22 mouse cellular contexts compared by ENCODE assay signal in genomic region chr15:102745387-102745786, GRCm38 (mm10). TPM values are rescaled to one million over a fixed set of nuclear protein-coding genes. Genes with fewer than 3 reads are reported as not detected.
DNase-seq lines count a peak whose midpoint lies in the region; ATAC-seq and TF ChIP-seq lines count a peak whose summit lies in the region.
"Had no signal": no experiment of that assay in that cellular context is flagged by ENCODE, and none has a peak within 500 bp of the region (broad histone marks: within the 10 kb centered on the region; RNA-seq: fewer than 3 reads in every experiment).

No protein-coding gene starts in this region.

- peak overlapping the region; percentile 90 for H3K27ac ChIP-seq in forebrain, postnatal 0 days (ENCODE audit: low read depth, low read length)
- H3K27ac ChIP-seq in midbrain, embryonic 10.5 days (replicated peaks): no peak overlapping the region
- no peak overlapping the region for H3K27ac ChIP-seq in neural tube, embryonic 12.5 days
- H3K27ac ChIP-seq: heart, embryonic 10.5 days; stomach, embryonic 15.5 days had no signal

- no peak for ATAC-seq in forebrain, postnatal 0 days
- no peak for ATAC-seq in neural tube, embryonic 12.5 days (ENCODE audit: low FRiP score, low read depth)
- ATAC-seq in megakaryocyte-erythroid progenitor cell, adult 5-6 weeks (replicated peaks; ENCODE audit: low FRiP score, low TSS enrichment, poor library complexity, severe bottlenecking): no peak

- peaks cover 43% of the 10 kb centered on the region for H3K4me1 ChIP-seq in forebrain, postnatal 0 days (ENCODE audit: insufficient read depth)
- peaks cover 70% of the 10 kb centered on the region for H3K4me1 ChIP-seq in midbrain, embryonic 10.5 days
- H3K4me1 ChIP-seq in neural tube, embryonic 12.5 days: peaks cover 55% of the 10 kb centered on the region

- no peak for TF ChIP-seq CTCF in forebrain, postnatal 0 days (IDR thresholded peaks at IDR 0.05; ENCODE audit: low read depth)

- no peaks in the 10 kb centered on the region for H3K27me3 ChIP-seq in forebrain, postnatal 0 days (ENCODE audit: insufficient read depth, low read length)
- H3K27me3 ChIP-seq in midbrain, embryonic 10.5 days (ENCODE audit: low read depth, poor library complexity, severe bottlenecking): peaks cover 100% of the 10 kb centered on the region
- H3K27me3 ChIP-seq in neural tube, embryonic 12.5 days (replicated peaks): peaks cover 52% of the 10 kb centered on the region

- no peaks in the 10 kb centered on the region for H3K36me3 ChIP-seq in forebrain, postnatal 0 days (ENCODE audit: insufficient read depth)
- no peaks in the 10 kb centered on the region for H3K36me3 ChIP-seq in midbrain, embryonic 10.5 days
- no peaks in the 10 kb centered on the region for H3K36me3 ChIP-seq in neural tube, embryonic 12.5 days
- H3K36me3 ChIP-seq: G1E; heart, embryonic 10.5 days; stomach, embryonic 15.5 days had no signal

- DNase-seq in cerebellum, adult 9-11 months: peak; percentile 47
- DNase-seq in cerebellum, postnatal 14 days: no peak
- peak; percentile 56 for DNase-seq in forebrain, postnatal 0 days
- peak; percentile 29 for DNase-seq in midbrain, embryonic 10.5 days (ENCODE audit: low spot score)
- DNase-seq in thymus, postnatal 36 days: no peak
- DNase-seq in cerebellum, adult 18-20 months: no peak
- DNase-seq: cerebellum, postnatal 36 days; gastrocnemius, postnatal 36 days; heart, postnatal 10 days; kidney, adult 9 months; kidney, postnatal 4 days; left cerebral cortex, postnatal 4 days; lung, adult 2 months; spleen, adult 18-20 months; thymus, adult 2 months had no signal

- H3K9ac ChIP-seq in forebrain, postnatal 0 days: no peak overlapping the region
- H3K9ac ChIP-seq in neural tube, embryonic 12.5 days: peak overlapping the region; percentile 67; the same call in 1 of the 2 replicates
- H3K9ac ChIP-seq: stomach, embryonic 15.5 days had no signal

- no peaks in the 10 kb centered on the region for H3K9me3 ChIP-seq in forebrain, postnatal 0 days (ENCODE audit: low read length)
- no peaks in the 10 kb centered on the region for H3K9me3 ChIP-seq in midbrain, embryonic 10.5 days (replicated peaks)
- no peaks in the 10 kb centered on the region for H3K9me3 ChIP-seq in neural tube, embryonic 12.5 days
- H3K9me3 ChIP-seq: G1E; heart, embryonic 10.5 days; stomach, embryonic 15.5 days had no signal

- no peak overlapping the region for H3K4me3 ChIP-seq in forebrain, postnatal 0 days (ENCODE audit: low read depth, low read length)
- no peak overlapping the region for H3K4me3 ChIP-seq in midbrain, embryonic 10.5 days
- no peak overlapping the region for H3K4me3 ChIP-seq in neural tube, embryonic 12.5 days
- H3K4me3 ChIP-seq: erythroblast, embryonic 14.5 days had no signal

- no peak overlapping the region for H3K4me2 ChIP-seq in forebrain, postnatal 0 days (ENCODE audit: low read depth)
- H3K4me2 ChIP-seq in neural tube, embryonic 12.5 days (replicated peaks): 0 out of 2 replicates have a peak overlapping the region, but pooled peaks have one; percentile 3
- H3K4me2 ChIP-seq: liver, embryonic 11.5 days had no signal

- WGBS in forebrain, postnatal 0 days: 36% methylated on average over 5 of the region's 5 CpGs
- WGBS in midbrain, embryonic 10.5 days: 20% methylated on average over 5 of the region's 5 CpGs
- 34% methylated on average over 5 of the region's 5 CpGs for WGBS in neural tube, embryonic 12.5 days

RNA-seq across cellular contexts. Expression of gene Calcoco1, which starts 23.4 kb away (rescaled TPM):
- total RNA-seq in forebrain, postnatal 0 days (2014; rRNA removed): 42.6 and 47.1 TPM in 2 replicates
- polyA plus RNA-seq in forebrain, postnatal 0 days (2015; fragmentation: Nextera tagmentation; extraction: Ambion mirVana): 33.5 and 36.9 TPM in 2 replicates
- 26.0 and 31.1 TPM in 2 replicates for polyA plus RNA-seq in midbrain, embryonic 10.5 days (2016; fragmentation: Nextera tagmentation; extraction: Ambion mirVana)
- polyA plus RNA-seq in neural tube, embryonic 12.5 days (2016; fragmentation: Nextera tagmentation; extraction: Ambion mirVana): 39.1 and 47.3 TPM in 2 replicates
- total RNA-seq in megakaryocyte-erythroid progenitor cell, adult 5-6 weeks (2014; fragmentation: Nextera tagmentation): 11.3 and 14.1 TPM in 2 replicates
- 12.6 and 20.3 TPM in 2 replicates for total RNA-seq in megakaryocyte-erythroid progenitor cell, adult 5-6 weeks (2017)

Comparison
In these comparisons a context has a peak if more than half of its experiments do, and no peak if none do; other contexts are left out.
1. DNase-seq: peak in cerebellum, adult 9-11 months (single experiment), forebrain, postnatal 0 days (single experiment) and midbrain, embryonic 10.5 days (single experiment); none in cerebellum, postnatal 14 days (0 of 2), thymus, postnatal 36 days (0 of 2) and cerebellum, adult 18-20 months (0 of 2).